34 mouse cellular contexts compared by ENCODE assay signal in genomic region chr10:54085073-54085472, GRCm38 (mm10).
"Had no signal": no experiment of that assay in that cellular context is flagged by ENCODE, and none has a peak within 500 bp of the region (broad histone marks: within the 10 kb centered on the region; RNA-seq: fewer than 3 reads in every experiment).

No protein-coding gene starts in this region.

- H3K36me3 ChIP-seq: heart, embryonic 10.5 days; heart, embryonic 12.5 days; heart, embryonic 13.5 days; heart, embryonic 15.5 days; hindbrain, embryonic 10.5 days; hindbrain, embryonic 12.5 days; hindbrain, embryonic 13.5 days; hindbrain, embryonic 15.5 days; intestine, embryonic 15.5 days; kidney, embryonic 15.5 days had no signal

- H3K4me1 ChIP-seq: heart, embryonic 10.5 days; heart, embryonic 12.5 days; heart, embryonic 13.5 days; heart, embryonic 15.5 days; hindbrain, embryonic 10.5 days; hindbrain, embryonic 12.5 days; hindbrain, embryonic 13.5 days; hindbrain, embryonic 15.5 days; intestine, embryonic 15.5 days; kidney, embryonic 15.5 days had no signal

- H3K27me3 ChIP-seq: heart, embryonic 12.5 days; heart, embryonic 13.5 days; heart, embryonic 15.5 days; hindbrain, embryonic 12.5 days; hindbrain, embryonic 13.5 days; hindbrain, embryonic 15.5 days; intestine, embryonic 15.5 days; kidney, embryonic 15.5 days had no signal

- H3K9ac ChIP-seq: heart, embryonic 12.5 days; heart, embryonic 13.5 days; heart, embryonic 15.5 days; hindbrain, embryonic 12.5 days; hindbrain, embryonic 13.5 days; hindbrain, embryonic 14.5 days; hindbrain, embryonic 15.5 days; intestine, embryonic 15.5 days; kidney, embryonic 15.5 days had no signal

- H3K4me3 ChIP-seq: heart, embryonic 10.5 days; heart, embryonic 12.5 days; heart, embryonic 13.5 days; heart, embryonic 15.5 days; hindbrain, embryonic 10.5 days; hindbrain, embryonic 12.5 days; hindbrain, embryonic 13.5 days; hindbrain, embryonic 15.5 days; intestine, embryonic 15.5 days; kidney, embryonic 15.5 days; layer of hippocampus, adult 2 months had no signal

- H3K9me3 ChIP-seq: heart, embryonic 10.5 days; heart, embryonic 12.5 days; heart, embryonic 13.5 days; heart, embryonic 15.5 days; hindbrain, embryonic 10.5 days; hindbrain, embryonic 12.5 days; hindbrain, embryonic 13.5 days; hindbrain, embryonic 15.5 days; intestine, embryonic 15.5 days; kidney, embryonic 15.5 days had no signal

- H3K4me2 ChIP-seq: heart, embryonic 11.5 days; heart, embryonic 12.5 days; heart, embryonic 13.5 days; heart, embryonic 15.5 days; hindbrain, embryonic 12.5 days; hindbrain, embryonic 13.5 days; hindbrain, embryonic 14.5 days; hindbrain, embryonic 15.5 days; intestine, embryonic 15.5 days; kidney, embryonic 15.5 days had no signal

- DNase-seq: heart, postnatal 10 days; heart, postnatal 14 days; heart, postnatal 36 days; heart, postnatal 4 days; kidney, adult 11 months; kidney, adult 18-20 months; kidney, adult 2 months; kidney, adult 8-10 months; kidney, adult 9 months; kidney, postnatal 10 days; kidney, postnatal 14 days; kidney, postnatal 25 days; kidney, postnatal 36 days; kidney, postnatal 4 days; layer of hippocampus, adult 9-11 months; layer of hippocampus, postnatal 36 days had no signal

- H3K27ac ChIP-seq: heart, embryonic 10.5 days; heart, embryonic 13.5 days; heart, embryonic 15.5 days; hindbrain, embryonic 10.5 days; hindbrain, embryonic 12.5 days; hindbrain, embryonic 13.5 days; hindbrain, embryonic 14.5 days; hindbrain, embryonic 15.5 days; hindbrain, postnatal 0 days; intestine, embryonic 15.5 days; kidney, embryonic 15.5 days; kidney, postnatal 0 days; layer of hippocampus, adult 2 months had no signal

- ATAC-seq: hindbrain, embryonic 16.5 days; hindbrain, postnatal 0 days; intestine, embryonic 15.5 days; intestine, embryonic 16.5 days; intestine, postnatal 0 days had no signal
